Mouse (Mus musculus) neutrophil, adult 59 days (primary cell): ENCODE data around the gene S100a14. TPM values are rescaled to one million over a fixed set of nuclear protein-coding genes. Genes with fewer than 3 reads are reported as not detected.

Source experiments
- total RNA-seq, 2 experiments: library from RNA; stranded (reverse); gene quantifications; 1 replicate in 1 of 2; 2 replicates in 1 of 2; pipeline ENCODE4 v1.2.4; 2023

Gene S100a14
- total RNA-seq, result under 1 TPM in 1 of 2 experiments, not detected in 1; 0.69 TPM

DNA sequence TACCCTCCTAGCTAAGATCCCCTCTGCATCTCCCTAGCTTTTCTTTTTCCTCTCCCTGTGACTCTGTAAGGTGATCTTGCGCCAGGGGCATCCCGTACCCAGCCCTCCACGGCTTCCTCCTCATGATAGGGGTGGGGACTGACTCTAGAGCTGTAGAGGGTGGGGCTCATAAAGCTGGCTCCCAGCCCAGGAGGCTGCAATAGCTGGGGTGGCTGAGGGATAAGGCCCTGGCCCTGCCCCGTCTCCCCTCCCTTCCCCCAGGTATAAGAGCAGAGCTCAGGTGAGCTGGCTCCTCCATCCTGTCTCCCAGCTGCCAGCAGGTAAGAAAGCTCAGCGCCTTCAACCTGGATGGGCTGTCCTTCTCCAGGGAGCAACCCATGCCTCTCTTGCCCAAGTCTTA lies at the start of gene S100a14:
S100a14 (plus strand) TSS at position 277 of the 400 bp plus-strand sequence.

DNA sequence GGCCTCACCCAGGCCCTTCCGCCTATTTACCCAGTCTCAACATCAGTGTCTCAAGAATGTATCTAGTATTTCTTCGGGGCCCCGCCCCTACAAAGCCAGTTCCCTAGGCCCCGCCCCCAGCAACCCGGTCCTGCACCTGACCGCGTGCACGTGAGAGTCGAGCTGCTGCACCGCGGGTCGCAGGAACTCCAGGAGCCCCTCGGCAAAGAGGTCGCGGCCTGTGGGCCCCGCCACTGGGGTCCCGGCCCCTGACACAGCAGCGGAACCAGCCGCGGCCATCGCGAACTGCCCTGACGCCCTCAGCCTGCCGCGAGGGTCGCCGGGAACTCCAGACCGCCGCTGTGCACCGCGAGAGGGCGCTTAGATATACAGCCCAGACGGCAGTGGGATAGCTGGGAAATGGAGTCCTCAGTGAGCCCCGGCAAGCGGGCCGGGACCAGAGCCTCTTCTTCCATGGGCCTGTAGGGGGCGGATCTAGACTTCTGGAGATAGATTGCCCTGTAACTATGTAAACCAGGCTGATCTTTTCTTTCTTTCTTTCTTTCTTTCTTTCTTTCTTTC lies 35.9 kb upstream of the S100a14 start, which contains the start of gene Snapin:
Snapin (minus strand) TSS at position 338 of the 561 bp plus-strand sequence.

DNA sequence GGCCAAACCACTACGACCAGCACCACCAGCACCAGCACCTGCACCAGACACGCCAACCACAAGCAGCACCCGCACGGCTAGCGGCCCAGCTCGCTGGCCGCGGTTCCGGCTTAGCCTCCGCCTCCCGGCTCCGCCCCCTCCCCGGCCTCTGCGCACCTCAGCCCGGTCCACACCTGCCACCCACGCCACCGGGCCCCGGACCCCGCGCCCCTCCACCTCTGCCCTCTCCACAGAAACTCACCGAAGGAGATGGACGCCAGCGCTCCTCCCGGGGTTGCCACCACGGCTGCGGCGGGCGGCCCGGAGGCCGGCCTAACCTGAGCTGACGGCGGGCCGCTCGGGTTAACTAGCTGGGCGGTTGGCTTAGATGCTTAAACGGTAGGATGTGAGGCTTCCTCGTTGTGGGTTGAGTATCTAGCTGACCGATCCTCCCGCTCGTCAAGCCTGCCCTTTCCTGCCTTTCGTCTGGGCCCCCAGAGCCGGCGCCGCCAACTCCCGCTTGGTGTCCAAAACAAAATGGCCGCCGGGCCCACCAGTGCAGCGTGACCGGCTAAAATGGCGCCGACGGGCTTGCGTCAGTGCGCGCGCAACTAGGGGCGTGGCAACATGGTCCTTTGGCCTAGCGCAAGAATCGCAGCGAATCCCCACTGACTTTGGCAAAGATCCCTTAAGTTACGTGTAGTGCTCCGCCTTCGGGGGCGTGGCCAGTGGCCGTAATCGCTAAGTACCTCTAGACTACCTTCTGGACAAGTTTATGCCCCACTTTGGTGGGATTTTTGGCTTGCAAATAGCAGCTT lies 17.5 kb upstream of the S100a14 start, which contains the start of gene Chtop:
Chtop (minus strand) TSS at position 549 of the 797 bp plus-strand sequence.

DNA sequence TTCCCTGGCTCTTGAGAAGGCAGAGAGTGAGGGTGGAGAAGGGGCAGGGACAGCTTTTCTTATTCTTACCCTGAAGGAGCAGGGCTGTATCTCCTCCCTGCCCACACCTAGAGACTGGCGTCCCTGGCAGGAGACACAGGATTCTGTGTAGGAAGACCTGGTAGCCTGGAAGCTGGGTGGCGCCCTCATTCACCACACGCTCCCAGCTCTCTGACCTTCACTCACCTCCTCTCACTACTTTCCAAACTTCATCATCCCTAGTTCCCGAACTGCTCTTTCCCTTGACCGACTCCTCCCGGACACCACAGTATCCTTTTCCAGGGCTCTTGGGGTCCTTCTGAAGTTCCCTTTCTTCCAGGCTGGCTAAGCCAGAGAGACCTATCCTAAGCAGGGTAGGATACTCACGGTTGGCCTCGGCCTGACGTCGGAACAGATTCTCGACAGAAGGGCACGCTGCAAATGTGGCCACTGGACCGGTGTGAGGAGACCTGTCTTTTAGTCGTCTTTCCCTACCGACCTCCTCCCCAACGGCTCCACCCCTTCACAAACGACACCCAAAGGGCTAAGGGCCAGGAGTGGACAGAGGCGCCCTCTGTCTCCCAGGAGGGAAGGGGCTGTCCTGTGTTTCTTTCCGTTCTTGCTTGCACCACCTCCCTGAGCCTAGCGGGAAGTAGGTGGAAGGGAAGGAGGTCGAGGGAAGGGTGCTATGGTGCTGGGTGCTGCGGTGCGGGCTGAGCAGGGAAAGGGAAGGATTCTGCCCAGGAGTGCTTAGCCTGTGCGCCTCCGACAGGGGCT lies 12.7 kb upstream of the S100a14 start, which contains the start of the genes S100a1 and S100a13:
S100a1 (minus strand) TSS at position 597 of the 795 bp plus-strand sequence.
S100a13 (plus strand) TSS at position 640 of the 795 bp plus-strand sequence.

DNA sequence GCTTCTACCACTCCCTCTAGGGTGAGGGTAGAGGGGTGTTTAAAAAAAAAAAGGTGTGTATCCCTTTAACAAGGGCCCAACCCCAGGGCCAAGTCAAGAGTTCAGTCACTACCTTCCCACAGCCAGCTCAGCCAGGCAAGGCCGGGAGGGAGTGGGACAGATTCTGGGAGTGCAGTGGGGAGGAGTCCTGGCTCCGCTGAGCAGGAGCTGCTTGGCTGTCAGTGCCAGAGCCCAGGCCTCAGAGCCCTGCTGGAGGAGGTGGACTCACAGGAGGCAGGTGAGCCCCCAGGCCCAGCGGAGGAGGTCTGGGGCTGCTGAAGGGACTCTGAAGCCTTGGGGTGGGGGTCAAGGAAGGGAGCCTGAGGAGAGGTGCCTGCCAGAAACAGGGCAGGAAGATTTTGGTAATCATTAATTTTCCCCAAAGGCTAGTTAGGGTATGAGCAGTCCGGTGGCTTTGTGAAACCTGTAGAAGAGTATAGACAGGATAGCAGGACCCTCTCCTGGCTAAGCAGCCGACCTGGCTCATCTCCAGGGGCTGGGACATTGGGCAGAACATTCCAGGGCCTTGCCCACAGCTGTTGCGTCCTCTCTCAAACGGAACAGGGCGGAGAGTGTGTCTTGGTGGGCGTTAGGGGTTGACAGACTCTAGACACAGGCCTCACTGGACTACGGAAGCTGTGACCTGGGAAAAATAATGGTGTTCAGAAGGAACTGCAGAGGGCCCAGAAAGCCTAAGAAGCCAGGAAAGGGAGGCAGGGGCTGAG lies 10.7 kb downstream of the S100a14 start, which contains the start of gene S100a16:
S100a16 (plus strand) TSS at position 114 of the 764 bp plus-strand sequence.

DNA sequence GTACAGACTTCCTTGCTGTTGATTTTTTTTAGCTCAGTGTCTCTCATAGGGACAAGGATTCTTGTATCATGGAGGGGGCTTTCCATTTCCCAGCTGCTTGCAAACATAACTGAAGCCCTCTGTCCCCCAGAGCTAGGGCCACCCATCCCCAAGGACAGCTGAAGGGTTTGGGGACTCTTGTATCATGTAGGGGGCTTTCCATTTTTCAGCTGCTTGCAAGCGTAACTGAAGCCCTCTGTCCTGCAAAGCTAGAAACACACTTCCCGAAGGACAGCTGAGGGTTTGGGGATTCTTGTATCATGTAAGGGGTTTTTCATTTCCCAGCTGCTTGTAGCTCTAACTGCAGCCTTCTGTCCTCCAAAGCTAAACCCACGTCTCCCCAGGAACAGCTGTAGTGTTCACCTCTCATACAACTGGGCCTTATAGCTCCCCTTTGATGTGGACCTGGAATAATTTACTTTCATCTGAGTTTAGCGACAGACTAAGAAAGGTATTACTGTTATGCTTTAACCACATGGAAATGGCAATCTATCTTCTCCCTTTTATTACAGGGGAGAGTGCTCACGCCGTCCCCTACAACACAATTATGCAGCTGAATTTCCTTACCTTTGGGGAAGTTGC lies 33.5 kb downstream of the S100a14 start, which contains the start of gene S100a3:
S100a3 (plus strand) TSS at position 571 of the 621 bp plus-strand sequence.

Other genes starting within 250 kb of the S100a14 start
- 10 to 100 TPM; 63.0 to 70.9 TPM for gene Gatad2b, start 233.7 kb upstream of the S100a14 start, total RNA-seq
- gene Slc27a3, start 136.9 kb upstream of the S100a14 start, total RNA-seq, result 1 to 10 TPM; 1.3 to 1.6 TPM
- 10 to 100 TPM; 41.6 to 47.1 TPM for gene Ints3, start 93.2 kb upstream of the S100a14 start, total RNA-seq
- gene Npr1, start 61.0 kb upstream of the S100a14 start, total RNA-seq, result under 1 TPM; 0.24 to 0.53 TPM
- gene Ilf2, start 50.7 kb upstream of the S100a14 start, total RNA-seq, result 10 to 100 TPM; 48.3 to 54.9 TPM
- 10 to 100 TPM; 29.9 to 34.6 TPM for gene Snapin, start 35.8 kb upstream of the S100a14 start, total RNA-seq
- gene Chtop, start 17.4 kb upstream of the S100a14 start, total RNA-seq, result 10 to 100 TPM; 71.9 to 85.5 TPM
- 10 to 100 TPM; 20.7 to 24.0 TPM for gene S100a1, start 12.5 kb upstream of the S100a14 start, total RNA-seq
- 10 to 100 TPM; 37.9 to 38.8 TPM for gene S100a13, start 12.4 kb upstream of the S100a14 start, total RNA-seq
- not detected for gene S100a16, start 10.4 kb downstream of the S100a14 start, total RNA-seq
- gene S100a3, start 33.7 kb downstream of the S100a14 start, total RNA-seq, result 1 to 10 TPM; 5.8 to 6.8 TPM
- 1 to 10 TPM; 1.6 to 3.5 TPM for gene S100a2, start 63.4 kb downstream of the S100a14 start, total RNA-seq
- not detected for gene Gm42674, start 75.0 kb downstream of the S100a14 start, total RNA-seq
- 100 to 1,000 TPM; 261 to 505 TPM for gene S100a4, start 76.9 kb downstream of the S100a14 start, total RNA-seq
- gene S100a5, start 81.7 kb downstream of the S100a14 start, total RNA-seq, result not detected
- 1,000 to 10,000 TPM; 1,472 to 1,540 TPM for gene S100a6, start 86.0 kb downstream of the S100a14 start, total RNA-seq
- gene S100a7a, start 127.2 kb downstream of the S100a14 start, total RNA-seq, result 1 to 10 TPM; 1.4 to 1.6 TPM
- gene S100a8, start 142.1 kb downstream of the S100a14 start, total RNA-seq, result over 10,000 TPM; 44,455 to 51,539 TPM
- over 10,000 TPM; 52,893 to 61,962 TPM for gene S100a9, start 168.9 kb downstream of the S100a14 start, total RNA-seq
- 1 to 10 TPM in 1 of 2 experiments, under 1 TPM in 1; 0.55 to 1.7 TPM for gene Pglyrp4, start 200.1 kb downstream of the S100a14 start, total RNA-seq